Mouse (Mus musculus) kidney, adult 2 months (tissue): ENCODE data around the gene Litaf. TPM values are rescaled to one million over a fixed set of nuclear protein-coding genes. Genes with fewer than 3 reads are reported as not detected.

Experiments
- DNase-seq: peaks from one replicate; pipeline ENCODE4 v3.0.0; 2021
- H3K27ac ChIP-seq: fragments of 200-500 bp; 2 replicates; pipeline ENCODE4 v1.5.1; 2012; ENCODE audit warnings: low read depth, low read length, control low read depth, inconsistent platforms; ENCODE audit not compliant: insufficient read depth
- H3K27me3 ChIP-seq: fragments of 200-500 bp; replicated peaks from 2 replicates; pipeline ENCODE4 v1.6.1; 2012; ENCODE audit warnings: mild to moderate bottlenecking, moderate library complexity, low read length, inconsistent platforms; ENCODE audit not compliant: control insufficient read depth, insufficient read depth
- H3K36me3 ChIP-seq: fragments of 200-500 bp; 2 replicates; pipeline ENCODE4 v1.6.1; 2012; ENCODE audit warnings: mild to moderate bottlenecking, moderate library complexity, low read length, inconsistent platforms; ENCODE audit not compliant: control insufficient read depth, insufficient read depth
- H3K4me1 ChIP-seq: fragments of 200-500 bp; 2 replicates; pipeline ENCODE4 v1.6.1; 2011; ENCODE audit warnings: low read length; ENCODE audit not compliant: control insufficient read depth, insufficient read depth
- H3K4me3 ChIP-seq: fragments of 200-500 bp; 2 replicates; pipeline ENCODE4 v1.5.1; 2011; ENCODE audit warnings: mild to moderate bottlenecking, low read depth, low read length, control low read depth; ENCODE audit not compliant: insufficient read depth
- CTCF ChIP-seq: fragments of 200-500 bp; conservative IDR thresholded peaks from 2 replicates; pipeline ENCODE4 v1.5.1; 2011; ENCODE audit warnings: low read depth, mild to moderate bottlenecking, control low read depth, low read length, moderate library complexity, mixed read lengths; ENCODE audit not compliant: insufficient read depth, insufficient read length
- POLR2A ChIP-seq: fragments of 200-500 bp; IDR thresholded peaks from one replicate; pipeline ENCODE4 v1.6.1; 2011; ENCODE audit warnings: low read depth, low read length, control low read depth
- WGBS: fragments of 180-500 bp; shearing (Covaris S2); methylation state at CpG from one replicate; pipeline ENCODE4 v1.1.7; 2018; 5-methylcytosine and 5-hydroxymethylcytosine counted together
- polyA plus RNA-seq: library from polyadenylated mRNA; depleted of rRNA; stranded (reverse); fragments of >200 nt; gene quantifications from 2 replicates; pipeline ENCODE4 v1.2.3, GENCODE M21; 2012; rRNA removed

Litaf gene
- polyA plus RNA-seq, 1 experiment: 125 TPM

DNA sequence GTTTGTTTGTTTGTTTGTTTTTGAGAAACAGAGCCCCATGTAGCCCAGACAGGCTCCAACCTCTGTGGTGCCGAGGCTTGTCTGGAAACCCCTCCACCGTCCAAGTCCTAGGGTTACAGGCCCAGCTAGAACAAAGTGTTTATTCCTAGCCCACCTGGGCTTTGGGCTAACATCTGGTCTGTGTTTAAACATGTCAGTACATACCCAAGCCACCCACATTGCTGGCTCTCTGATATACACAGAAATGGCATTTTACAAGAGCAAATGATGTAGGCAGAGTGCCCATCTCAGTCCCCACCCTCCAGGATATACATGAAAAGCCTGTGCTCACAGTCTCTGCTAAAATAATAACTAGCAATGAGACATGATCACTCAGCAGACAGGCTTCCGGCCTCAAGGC, 149.7 kb downstream of the Litaf start:
- TF ChIP-seq POLR2A: no peak
- no peak for TF ChIP-seq CTCF
- Histone ChIP-seq H3K4me1 (no peaks in the 10 kb centered on the region), H3K27me3 (no peaks in the 10 kb centered on the region), H3K36me3 (no peaks in the 10 kb centered on the region), H3K27ac (no peak overlapping the region), H3K4me3 (no peak overlapping the region)
- no peak for DNase-seq
- WGBS: 93% methylated on average over 3 of the region's 3 CpGs

DNA sequence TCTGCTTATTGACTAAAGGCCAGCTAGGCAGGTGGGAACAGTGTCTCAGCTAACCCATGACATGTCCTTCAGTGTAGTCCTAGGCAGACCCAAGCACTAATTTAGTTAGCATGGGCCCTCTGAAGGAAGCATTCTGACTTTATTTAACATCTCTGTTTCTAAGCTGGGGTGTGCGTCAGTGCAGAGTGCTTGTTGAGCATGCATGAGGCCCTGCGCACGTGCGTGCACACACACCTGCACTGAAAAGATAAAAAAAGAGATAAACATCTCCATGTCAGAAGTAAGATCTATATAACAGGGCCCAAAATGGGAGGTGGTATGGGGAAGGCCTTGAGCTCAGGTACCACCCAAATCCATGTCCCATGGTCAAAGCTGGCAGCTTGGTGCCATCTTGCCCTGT, 150.9 kb downstream of the Litaf start:
- H3K27me3 ChIP-seq: no peaks in the 10 kb centered on the region
- no peak overlapping the region for H3K4me3 ChIP-seq
- 97% methylated on average over 4 of the region's 4 CpGs for WGBS
- no peaks in the 10 kb centered on the region for H3K4me1 ChIP-seq
- TF ChIP-seq POLR2A (no peak), CTCF (no peak)
- no peak for DNase-seq
- no peak overlapping the region for H3K27ac ChIP-seq
- no peaks in the 10 kb centered on the region for H3K36me3 ChIP-seq

DNA sequence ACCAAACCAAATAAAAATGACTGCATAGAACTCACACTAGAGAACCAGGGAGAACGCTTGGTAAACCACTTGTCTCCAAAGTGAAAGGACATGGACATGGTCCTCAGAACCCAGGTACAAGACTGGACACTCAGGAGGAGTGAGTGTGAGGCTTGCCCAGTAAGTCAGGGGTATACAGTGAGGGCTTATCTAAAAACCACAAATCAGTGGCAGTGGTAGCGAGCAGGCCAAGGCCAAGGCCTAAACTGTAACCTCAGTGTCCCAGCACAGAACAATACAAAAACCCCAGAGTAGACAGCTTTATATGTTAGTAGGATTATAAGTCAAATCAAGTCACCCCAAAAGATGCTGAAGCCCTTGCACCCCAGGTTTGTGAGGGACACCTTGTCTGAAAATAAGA, 154.9 kb downstream of the Litaf start:
- TF ChIP-seq POLR2A (no peak), CTCF (no peak)
- DNase-seq: no peak
- 90% methylated on average over 2 of the region's 2 CpGs for WGBS

DNA sequence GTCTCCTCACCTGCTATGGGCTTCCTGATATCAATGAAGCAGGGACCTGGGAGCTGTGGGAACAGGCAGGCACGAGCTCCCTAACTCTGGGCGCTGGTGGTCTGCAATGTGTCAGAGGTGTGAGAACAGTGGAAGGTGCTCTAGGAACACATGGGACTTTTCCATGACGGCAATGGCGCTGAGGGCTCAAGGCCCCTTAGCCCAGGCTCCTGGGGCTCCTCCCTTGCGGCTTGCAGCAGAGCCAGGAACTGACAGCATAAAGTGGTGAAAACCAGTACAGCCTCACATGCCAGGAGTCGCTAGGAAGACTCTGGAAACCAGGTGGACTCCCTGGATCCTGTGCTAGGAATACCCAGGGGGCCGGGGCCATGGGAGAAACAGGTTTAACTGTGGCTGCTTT, 155.4 kb downstream of the Litaf start:
- Histone ChIP-seq H3K36me3 (no peaks in the 10 kb centered on the region), H3K27ac (no peak overlapping the region), H3K4me3 (no peak overlapping the region), H3K27me3 (no peaks in the 10 kb centered on the region), H3K4me1 (no peaks in the 10 kb centered on the region)
- TF ChIP-seq POLR2A (no peak), CTCF (no peak)
- no peak for DNase-seq
- 88% methylated on average over 7 of the region's 7 CpGs for WGBS

More for the DNA sequence above, 154.9 kb downstream of the Litaf start:
- Histone ChIP-seq H3K4me1 (no peaks in the 10 kb centered on the region), H3K4me3 (no peak overlapping the region), H3K27ac (no peak overlapping the region), H3K27me3 (no peaks in the 10 kb centered on the region), H3K36me3 (no peaks in the 10 kb centered on the region)

Other genes starting within 250 kb of the Litaf start
- gene Rmi2, start 231.1 kb downstream of the Litaf start, polyA plus RNA-seq: 0.10 and 0.27 TPM in 2 replicates
- gene Snn, start 5.2 kb downstream of the Litaf start, polyA plus RNA-seq: 67.2 and 71.2 TPM in 2 replicates
- 26.7 and 28.2 TPM in 2 replicates for gene Txndc11, start 68.5 kb upstream of the Litaf start, polyA plus RNA-seq
- gene Zc3h7a, start 110.2 kb upstream of the Litaf start, polyA plus RNA-seq: 29.5 and 32.9 TPM in 2 replicates
- gene Rsl1d1, start 137.2 kb upstream of the Litaf start, polyA plus RNA-seq: 6.1 and 9.5 TPM in 2 replicates
- 17.4 and 19.1 TPM in 2 replicates for gene Gspt1, start 188.2 kb upstream of the Litaf start, polyA plus RNA-seq
- gene Tnfrsf17, start 247.7 kb upstream of the Litaf start, polyA plus RNA-seq: 0.16 and 0.27 TPM in 2 replicates